Mouse (Mus musculus): Measurements from ENCODE around the gene Notch2. TPM values are rescaled to one million over a fixed set of nuclear protein-coding genes. Genes with fewer than 3 reads are reported as not detected.

The Notch2 gene
- total and polyA plus RNA-seq, 3 experiments, result 3.3 to 11.3 (median 11.1) TPM

GRCm38 (mm10) chr3:98149881-98150280, 136.6 kb downstream of the Notch2 start:
- Histone ChIP-seq H3K27ac (ENCODE audit: insufficient read depth, low read depth) (no peak overlapping the region), H3K9ac (ENCODE audit: insufficient read depth, low read depth) (no peak overlapping the region), H3K9me3 (replicated peaks; ENCODE audit: low read length) (no peaks in the 10 kb centered on the region), H3K4me2 (ENCODE audit: insufficient read depth, low read depth, poor library complexity, severe bottlenecking) (no peak overlapping the region), H3K27me3 (replicated peaks) (no peaks in the 10 kb centered on the region), H3K4me3 (replicated peaks in 1 of 3; ENCODE audit: low read depth in 2 of 3, low read length in 2 of 3, poor library complexity in 1 of 3) (no peak overlapping the region), H3K36me3 (replicated peaks in 1 of 2; ENCODE audit: control insufficient read depth in 1 of 2, insufficient read depth in 1 of 2, low read length in 1 of 2) (peaks cover 27 to 53% of the 10 kb centered on the region in 2 experiments), H3K79me2 (replicated peaks; ENCODE audit: control insufficient read depth, extremely low read depth, insufficient read depth, poor library complexity, severe bottlenecking) (no peaks in the 10 kb centered on the region), H3K4me1 (ENCODE audit: control insufficient read depth in 1 of 2, insufficient read depth in 2 of 2) (no peaks in the 10 kb centered on the region)
- in situ Hi-C loops (cut with MboI; ENCODE audit: low pct_ligation_motif_present, low pct_unique_long_range_greater_than_20kb, low sequenced_read_pairs) (loop anchor here (25.0 kb wide), 1 partner anchor 463 kb away; no protein-coding TSS in a partner anchor), dilution Hi-C loops (cut with MboI; ENCODE audit: extremely low pct_ligation_motif_present, extremely low pct_unique_long_range_greater_than_20kb, low sequenced_read_pairs) (no loop called here)
- no peak for TF ChIP-seq EP300 (IDR thresholded peaks at IDR 0.05; ENCODE audit: low read length)
- no peak for TF ChIP-seq PAX5 (IDR thresholded peaks at IDR 0.05; ENCODE audit: low read length)
- no peak for TF ChIP-seq SIN3A (IDR thresholded peaks at IDR 0.05; ENCODE audit: low read length)
- TF ChIP-seq TBP (conservative IDR thresholded peaks at IDR 0.05; ENCODE audit: low read depth, low read length), result no peak
- no peak for TF ChIP-seq ZKSCAN1 (IDR thresholded peaks at IDR 0.05; ENCODE audit: borderline replicate concordance, low read depth, low read length)
- DNase-seq (ENCODE audit: extremely low read depth), result no peak

GRCm38 (mm10) chr3:98151016-98151415, 137.7 kb downstream of the Notch2 start:
- TF ChIP-seq RCOR1 (conservative IDR thresholded peaks at IDR 0.05; ENCODE audit: low read depth, low read length) (no peak), SIN3A (IDR thresholded peaks at IDR 0.05; ENCODE audit: low read length) (no peak), CTCF (conservative IDR thresholded peaks at IDR 0.05 in 1 of 2, IDR thresholded peaks at IDR 0.05 in 1 of 2; ENCODE audit: low read depth in 2 of 2, low read length in 2 of 2) (no peak), CHD1 (IDR thresholded peaks at IDR 0.05; ENCODE audit: low read depth, low read length) (no peak), PAX5 (IDR thresholded peaks at IDR 0.05; ENCODE audit: low read length) (no peak), POLR2A (IDR thresholded peaks at IDR 0.05; ENCODE audit: low read depth, low read length) (no peak), JUN (IDR thresholded peaks at IDR 0.05; ENCODE audit: insufficient read depth, low read depth, low read length) (no peak), KAT2A (IDR thresholded peaks at IDR 0.05; ENCODE audit: insufficient replicate concordance, low read length) (no peak), POLR2AphosphoS2 (IDR thresholded peaks at IDR 0.05; ENCODE audit: low read depth, low read length) (no peak), IRF4 (IDR thresholded peaks at IDR 0.05; ENCODE audit: low read depth, low read length) (no peak), GABPA (IDR thresholded peaks at IDR 0.05; ENCODE audit: insufficient replicate concordance, low read depth, low read length) (no peak), MAZ (IDR thresholded peaks at IDR 0.05; ENCODE audit: low read depth, low read length) (no peak), MYC (IDR thresholded peaks at IDR 0.05; ENCODE audit: low read depth, low read length) (no peak), BHLHE40 (IDR thresholded peaks at IDR 0.05; ENCODE audit: low read depth, low read length) (no peak)
- Histone ChIP-seq H3K79me2 (replicated peaks; ENCODE audit: control insufficient read depth, extremely low read depth, insufficient read depth, poor library complexity, severe bottlenecking) (no peaks in the 10 kb centered on the region), H3K36me3 (replicated peaks in 1 of 2; ENCODE audit: control insufficient read depth in 1 of 2, insufficient read depth in 1 of 2, low read length in 1 of 2) (peaks cover 22 to 45% of the 10 kb centered on the region in 2 experiments), H3K4me3 (replicated peaks in 1 of 3; ENCODE audit: low read depth in 2 of 3, low read length in 2 of 3, poor library complexity in 1 of 3) (no peak overlapping the region), H3K9me3 (replicated peaks; ENCODE audit: low read length) (no peaks in the 10 kb centered on the region), H3K27me3 (replicated peaks) (no peaks in the 10 kb centered on the region), H3K27ac (ENCODE audit: insufficient read depth, low read depth) (no peak overlapping the region), H3K4me2 (ENCODE audit: insufficient read depth, low read depth, poor library complexity, severe bottlenecking) (no peak overlapping the region), H3K9ac (ENCODE audit: insufficient read depth, low read depth) (no peak overlapping the region), H3K4me1 (ENCODE audit: control insufficient read depth in 1 of 2, insufficient read depth in 2 of 2) (peaks cover 0 to 3% of the 10 kb centered on the region in 2 experiments; a peak in 1 of 4 replicates)
- in situ Hi-C loops (cut with MboI; ENCODE audit: low pct_ligation_motif_present, low pct_unique_long_range_greater_than_20kb, low sequenced_read_pairs) (loop anchor here (25.0 kb wide), 1 partner anchor 464 kb away; no protein-coding TSS in a partner anchor), dilution Hi-C loops (cut with MboI; ENCODE audit: extremely low pct_ligation_motif_present, extremely low pct_unique_long_range_greater_than_20kb, low sequenced_read_pairs) (no loop called here)
- no peak for DNase-seq (ENCODE audit: extremely low read depth)

Measured in CH12.LX (cell line).